Comparison of ENCODE assay signal across 7 mouse cellular contexts in the genomic region with DNA sequence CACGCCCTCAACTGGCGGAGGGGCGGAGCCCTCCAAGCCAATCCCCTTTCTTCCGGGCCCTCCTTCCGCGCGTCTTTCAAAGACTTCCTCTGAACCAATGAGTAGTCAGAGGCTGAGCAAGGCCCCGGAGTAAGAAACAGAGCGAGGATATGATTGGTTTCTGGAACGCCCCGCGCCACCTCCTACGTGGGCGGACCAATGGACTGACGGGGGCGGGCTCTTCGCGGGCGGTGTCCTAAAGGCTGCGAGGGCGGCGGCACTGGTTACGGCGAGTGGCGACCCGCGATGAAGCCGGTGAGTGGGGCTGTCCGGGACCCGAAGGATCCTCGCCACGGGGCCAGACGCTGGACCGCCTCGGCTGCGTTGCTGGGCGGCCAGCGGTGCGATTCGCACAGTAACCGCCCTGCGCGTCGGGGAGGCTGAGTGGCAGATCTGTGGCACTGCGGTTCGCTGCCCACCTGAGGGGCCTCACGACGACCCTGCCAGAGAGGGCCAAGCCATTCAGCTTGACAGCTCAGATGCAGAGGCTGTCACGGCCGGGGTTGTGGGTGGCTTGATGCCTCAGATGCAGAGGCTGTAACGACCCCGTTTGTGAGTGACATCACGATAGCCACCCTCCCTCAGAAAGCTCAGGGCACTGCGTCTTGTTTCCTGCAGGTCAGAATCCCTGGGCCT. TPM values are rescaled to one million over a fixed set of nuclear protein-coding genes. Genes with fewer than 3 reads are reported as not detected.
DNase-seq lines count a peak whose midpoint lies in the region; ATAC-seq lines count a peak whose summit lies in the region.

A gene (plus strand): TSS at position 187 of the 675 bp plus-strand sequence.

- H3K9ac ChIP-seq in embryonic facial prominence, embryonic 12.5 days, result peak within 1 kb of the TSS; percentile 71
- H3K9ac ChIP-seq in limb, embryonic 11.5 days (ENCODE audit: low read length), result peak within 1 kb of the TSS; percentile 58
- H3K9ac ChIP-seq in midbrain, embryonic 14.5 days (replicated peaks; ENCODE audit: low read length), result peak within 1 kb of the TSS; percentile 64

- H3K4me2 ChIP-seq in embryonic facial prominence, embryonic 12.5 days (replicated peaks), result peak within 1 kb of the TSS; percentile 81
- H3K4me2 ChIP-seq in limb, embryonic 11.5 days (ENCODE audit: low read depth, severe bottlenecking), result peak within 1 kb of the TSS; percentile 81
- H3K4me2 ChIP-seq in midbrain, embryonic 14.5 days (ENCODE audit: low read length), result peak within 1 kb of the TSS; percentile 92

- no peaks in the 10 kb centered on the region for H3K9me3 ChIP-seq in embryonic facial prominence, embryonic 12.5 days
- no peaks in the 10 kb centered on the region for H3K9me3 ChIP-seq in limb, embryonic 11.5 days (ENCODE audit: control insufficient read depth, low read length)
- no peaks in the 10 kb centered on the region for H3K9me3 ChIP-seq in midbrain, embryonic 14.5 days (ENCODE audit: control insufficient read depth, low read length)

- H3K4me1 ChIP-seq in embryonic facial prominence, embryonic 12.5 days, result peaks cover 9% of the 10 kb centered on the region
- H3K4me1 ChIP-seq in limb, embryonic 11.5 days (ENCODE audit: control insufficient read depth, insufficient read depth, low read length), result peaks cover 2% of the 10 kb centered on the region; the same call in 1 of the 2 replicates
- peaks cover 4% of the 10 kb centered on the region; the same call in 1 of the 2 replicates for H3K4me1 ChIP-seq in midbrain, embryonic 14.5 days (ENCODE audit: control insufficient read depth, insufficient read depth, low read length)

- H3K36me3 ChIP-seq in embryonic facial prominence, embryonic 12.5 days, result no peaks in the 10 kb centered on the region
- no peaks in the 10 kb centered on the region for H3K36me3 ChIP-seq in limb, embryonic 11.5 days (ENCODE audit: control insufficient read depth, insufficient read depth, low read length)
- H3K36me3 ChIP-seq in midbrain, embryonic 14.5 days (ENCODE audit: control insufficient read depth, insufficient read depth, low read length), result no peaks in the 10 kb centered on the region

- WGBS in embryonic facial prominence, embryonic 12.5 days, result under 1% methylated on average over 54 of the region's 54 CpGs
- WGBS in limb, embryonic 11.5 days, result under 1% methylated on average over 54 of the region's 54 CpGs
- under 1% methylated on average over 54 of the region's 54 CpGs for WGBS in midbrain, embryonic 14.5 days

- peak; percentile 89 for DNase-seq in adrenal gland, postnatal 25 days
- peak; percentile 100 for DNase-seq in heart, adult 11 months
- peak; percentile 93 for DNase-seq in kidney, adult 18-20 months
- peak; percentile 88 for DNase-seq in limb, embryonic 11.5 days (ENCODE audit: low spot score)
- peak; percentile 92 for DNase-seq in midbrain, embryonic 14.5 days
- peak; percentile 84 to 85 for DNase-seq in spleen, adult 18-20 months

- no peak within 1 kb of the TSS; the same call in 1 of the 2 replicates for H3K27ac ChIP-seq in embryonic facial prominence, embryonic 12.5 days
- no peak within 1 kb of the TSS for H3K27ac ChIP-seq in limb, embryonic 11.5 days (replicated peaks; ENCODE audit: low read depth, low read length)
- H3K27ac ChIP-seq in midbrain, embryonic 14.5 days (replicated peaks; ENCODE audit: low read depth, low read length), result 0 out of 2 replicates have a peak within 1 kb of the TSS, but pooled peaks have one; percentile 41

- peak within 1 kb of the TSS; percentile 73 for H3K4me3 ChIP-seq in embryonic facial prominence, embryonic 12.5 days
- H3K4me3 ChIP-seq in limb, embryonic 11.5 days (ENCODE audit: low read depth, low read length), result peak within 1 kb of the TSS; percentile 66
- H3K4me3 ChIP-seq in midbrain, embryonic 14.5 days (replicated peaks; ENCODE audit: low read depth, low read length), result peak within 1 kb of the TSS; percentile 65

- no peaks in the 10 kb centered on the region for H3K27me3 ChIP-seq in embryonic facial prominence, embryonic 12.5 days
- H3K27me3 ChIP-seq in limb, embryonic 11.5 days (ENCODE audit: control insufficient read depth, insufficient read depth, low read length), result no peaks in the 10 kb centered on the region
- H3K27me3 ChIP-seq in midbrain, embryonic 14.5 days (ENCODE audit: control insufficient read depth, insufficient read depth, low read length), result no peaks in the 10 kb centered on the region

- ATAC-seq in embryonic facial prominence, embryonic 12.5 days (ENCODE audit: insufficient number of reproducible peaks, insufficient read depth, low FRiP score, low TSS enrichment), result peak; percentile 99
- ATAC-seq in limb, embryonic 11.5 days (ENCODE audit: insufficient number of reproducible peaks, low FRiP score, low TSS enrichment, low read depth), result peak; percentile 99
- ATAC-seq in midbrain, embryonic 14.5 days (ENCODE audit: low FRiP score, low TSS enrichment), result peak; percentile 99

RNA-seq across cellular contexts. Expression of the gene that starts here (rescaled TPM):
- total RNA-seq in adrenal gland, postnatal 25 days (2021), result 4.1 and 5.6 TPM in 2 replicates
- polyA plus RNA-seq in embryonic facial prominence, embryonic 12.5 days (2016; fragmentation: Nextera tagmentation; extraction: Ambion mirVana), result 38.4 and 42.0 TPM in 2 replicates
- 48.1 and 48.2 TPM in 2 replicates for polyA plus RNA-seq in limb, embryonic 11.5 days (2014; fragmentation: Nextera tagmentation; extraction: Ambion mirVana)
- 6.2 and 11.7 TPM in 2 replicates for polyA plus RNA-seq in midbrain, embryonic 14.5 days (2014; fragmentation: Nextera tagmentation; extraction: Ambion mirVana)
